Mouse (Mus musculus) ES-Bruce4 (cell line): Measurements from ENCODE around the gene Smug1.

ENCODE experiments used
- CTCF ChIP-seq: IDR thresholded peaks from one replicate; pipeline ENCODE4 v1.8.1; 2011; ENCODE audit warnings: low read depth, low read length
- EP300 ChIP-seq: IDR thresholded peaks from 2 replicates; pipeline ENCODE4 v1.6.1; 2011; ENCODE audit warnings: low read depth, low read length; ENCODE audit not compliant: insufficient read depth

DNA sequence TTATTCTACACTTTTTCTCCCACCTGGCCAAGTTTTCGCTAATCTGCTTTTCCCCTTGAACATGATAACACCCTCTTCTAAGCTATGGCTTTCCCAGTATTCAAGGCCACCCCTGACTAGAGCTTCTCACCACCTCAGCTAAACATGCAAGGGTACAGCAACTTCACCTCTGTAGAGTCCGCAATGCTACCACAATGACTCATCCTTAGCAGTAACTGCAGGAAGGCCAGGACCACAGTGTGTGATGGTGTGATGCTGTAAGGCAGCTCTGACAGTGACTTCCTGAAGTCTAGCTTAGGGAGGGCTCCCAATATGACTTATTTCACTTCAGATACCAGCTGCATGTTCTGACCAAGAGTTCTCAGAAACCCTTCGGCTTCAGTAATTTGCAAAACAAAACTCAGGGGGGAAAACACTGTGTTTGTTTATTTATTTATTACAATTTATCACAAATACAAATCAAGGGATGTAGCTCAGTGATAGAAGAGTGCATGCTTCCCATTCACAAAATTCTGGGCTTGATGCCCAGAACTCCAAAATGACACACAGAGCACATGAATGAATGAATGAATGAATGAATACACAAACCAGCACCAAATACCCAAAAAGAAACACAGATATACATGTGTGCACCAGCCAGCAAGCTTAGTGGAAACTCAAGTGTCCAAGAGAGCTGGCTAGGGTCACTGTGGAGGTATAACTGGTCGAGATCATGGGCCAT is 13.8 kb downstream of the Smug1 start:
- no peak for TF ChIP-seq CTCF
- TF ChIP-seq EP300 = no peak
